Mouse (Mus musculus) brain, embryonic 14.5 days (tissue): ENCODE results near the gene Ramp1.
A peak's percentile ranks its signal among the peaks of the same experiment; 100 is the strongest.

Source experiments
- CTCF ChIP-seq: fragments of 200-500 bp; IDR thresholded peaks from 2 replicates; pipeline ENCODE4 v1.5.1; 2012; ENCODE audit warnings: inconsistent platforms, mild to moderate bottlenecking, moderate library complexity, borderline replicate concordance; ENCODE audit not compliant: insufficient read depth, insufficient read length; ENCODE audit errors: extremely low read depth
- POLR2A ChIP-seq: fragments of 200-500 bp; IDR thresholded peaks from 2 replicates; pipeline ENCODE4 v1.6.1; 2012; ENCODE audit warnings: mild to moderate bottlenecking, inconsistent platforms, borderline replicate concordance; ENCODE audit not compliant: poor library complexity, insufficient read depth, insufficient read length, severe bottlenecking; ENCODE audit errors: extremely low read depth

GRCm38 (mm10) chr1:91249564-91250414 is 70.2 kb downstream of the Ramp1 start, which contains the start of gene Ube2f:
- TF ChIP-seq POLR2A (peak; percentile 96), CTCF (peak; percentile 63; the same call in 1 of the 2 replicates)
